In the genomic region with DNA sequence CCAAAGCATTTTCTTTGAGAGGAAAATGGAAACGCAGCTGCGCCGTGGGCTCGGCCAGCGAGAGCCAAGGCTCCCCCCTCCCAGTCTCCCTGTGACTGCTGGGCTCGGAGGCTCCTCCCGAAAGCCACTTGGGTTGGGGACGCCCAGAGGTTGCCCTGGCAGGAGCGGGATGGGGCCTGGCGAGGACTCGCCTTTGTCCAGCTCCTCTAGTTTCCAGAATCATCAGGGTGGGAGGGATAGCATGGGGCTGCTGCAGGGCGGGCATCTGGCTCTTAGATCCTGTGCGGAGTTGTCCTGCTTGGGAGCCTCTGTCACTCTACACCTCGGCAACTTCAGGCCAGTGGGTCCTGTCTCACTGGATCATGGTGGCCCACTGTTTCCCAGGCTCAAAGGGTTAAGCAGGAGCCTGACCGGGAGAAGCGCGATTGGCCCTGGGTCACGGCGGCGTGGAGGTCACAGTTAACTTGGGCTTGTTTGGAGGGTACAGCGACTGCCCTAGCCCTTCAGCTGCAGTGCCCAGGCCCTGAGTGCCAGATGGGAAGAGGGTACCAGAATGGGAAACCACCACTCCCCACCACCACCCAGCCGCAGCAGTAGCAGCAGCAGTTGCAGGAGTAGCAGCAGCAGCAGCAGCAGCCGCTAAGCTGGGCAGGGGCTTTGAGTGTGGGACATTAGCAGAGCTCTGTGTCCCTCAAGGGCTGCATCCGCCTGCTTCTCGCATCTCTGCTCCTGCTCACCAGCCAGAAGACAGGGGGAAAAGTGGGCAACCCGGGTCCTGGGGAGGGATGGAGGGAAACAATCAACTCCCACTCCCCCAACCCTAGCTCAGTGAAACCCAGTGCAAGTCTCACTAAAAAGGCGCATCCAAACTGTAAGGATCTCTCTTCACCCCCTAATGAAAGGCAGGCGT, we compare ENCODE assay signal across 9 mouse cellular contexts. TPM values are rescaled to one million over a fixed set of nuclear protein-coding genes. Genes with fewer than 3 reads are reported as not detected.
DNase-seq lines count a peak whose midpoint lies in the region; ATAC-seq lines count a peak whose summit lies in the region.
"Had no signal": no experiment of that assay in that cellular context is flagged by ENCODE, and none has a peak within 500 bp of the region (broad histone marks: within the 10 kb centered on the region; RNA-seq: fewer than 3 reads in every experiment).

No protein-coding gene starts in this region.

- H3K9me3 ChIP-seq in heart, embryonic 10.5 days: no peaks in the 10 kb centered on the region
- no peaks in the 10 kb centered on the region for H3K9me3 ChIP-seq in neural tube, embryonic 11.5 days (ENCODE audit: control insufficient read depth, low read length)

- peak overlapping the region; percentile 93 for H3K9ac ChIP-seq in neural tube, embryonic 11.5 days (ENCODE audit: low read length)

- H3K27ac ChIP-seq in heart, embryonic 10.5 days: 0 out of 2 replicates have a peak overlapping the region, but pooled peaks have one; percentile 29
- H3K27ac ChIP-seq in neural tube, embryonic 11.5 days (ENCODE audit: low read depth, low read length): peak overlapping the region; percentile 96

- under 1% methylated on average over 28 of the region's 28 CpGs for WGBS in heart, embryonic 10.5 days
- WGBS in neural tube, embryonic 11.5 days: under 1% methylated on average over 28 of the region's 28 CpGs

- no peaks in the 10 kb centered on the region for H3K36me3 ChIP-seq in heart, embryonic 10.5 days
- no peaks in the 10 kb centered on the region for H3K36me3 ChIP-seq in neural tube, embryonic 11.5 days (ENCODE audit: control insufficient read depth, insufficient read depth, low read length)

- intact Hi-C loops in heart, postnatal 25 days (cut with DNase I): loop anchor here (10.0 kb wide), 1 partner anchor 332 kb away; no protein-coding TSS in a partner anchor

- H3K4me2 ChIP-seq in neural tube, embryonic 11.5 days (ENCODE audit: low read depth): peak overlapping the region; percentile 92

- ATAC-seq in granulocyte monocyte progenitor cell, adult 5-6 weeks (replicated peaks; ENCODE audit: poor library complexity, severe bottlenecking): peak; percentile 23
- peak; percentile 14 for ATAC-seq in neural tube, embryonic 11.5 days (ENCODE audit: insufficient read depth, low FRiP score, low TSS enrichment)
- ATAC-seq in megakaryocyte progenitor cell, adult 5-6 weeks (replicated peaks; ENCODE audit: poor library complexity): no peak
- ATAC-seq in erythroblast, adult 5-6 weeks (replicated peaks; ENCODE audit: low FRiP score, poor library complexity, severe bottlenecking): no peak
- ATAC-seq: Patski had no signal

- H3K4me1 ChIP-seq in heart, embryonic 10.5 days: peaks cover 34% of the 10 kb centered on the region
- H3K4me1 ChIP-seq in neural tube, embryonic 11.5 days (ENCODE audit: control insufficient read depth, insufficient read depth, low read length): peaks cover 27% of the 10 kb centered on the region

- peak overlapping the region; percentile 73 for H3K4me3 ChIP-seq in heart, embryonic 10.5 days
- peak overlapping the region; percentile 84 for H3K4me3 ChIP-seq in neural tube, embryonic 11.5 days (ENCODE audit: low read depth, low read length)

- no peak for DNase-seq in heart, embryonic 10.5 days (ENCODE audit: low spot score)
- no peak for DNase-seq in heart, postnatal 25 days (ENCODE audit: low spot score)
- DNase-seq in cerebellum, postnatal 25 days: peak; percentile 13 to 31
- peak; percentile 14 to 28 for DNase-seq in layer of hippocampus, postnatal 25 days (ENCODE audit: extremely low spot score in 1 of 2, low spot score in 1 of 2)
- peak; percentile 66 for DNase-seq in neural tube, embryonic 11.5 days (ENCODE audit: low spot score)

- peaks cover 82% of the 10 kb centered on the region for H3K27me3 ChIP-seq in heart, embryonic 10.5 days (ENCODE audit: insufficient read depth, poor library complexity, severe bottlenecking)
- peaks cover 4% of the 10 kb centered on the region; the same call in 1 of the 2 replicates for H3K27me3 ChIP-seq in neural tube, embryonic 11.5 days (ENCODE audit: control insufficient read depth, insufficient read depth, low read length)

RNA-seq across cellular contexts. Expression of a gene that starts 1.6 kb away (rescaled TPM):
- 0.54 and 1.8 TPM in 2 replicates for polyA plus RNA-seq in heart, embryonic 10.5 days (2016; fragmentation: Nextera tagmentation; extraction: Ambion mirVana)
- 1 to 10 TPM in 1 of 2 experiments, under 1 TPM in 1; 0.18 to 1.5 TPM for total RNA-seq in heart, postnatal 25 days (2021)
- not detected in 2 replicates for total RNA-seq in granulocyte monocyte progenitor cell, adult 5-6 weeks (2014; fragmentation: Nextera tagmentation)
- 0.04 and 14.0 TPM in 2 replicates for total RNA-seq in granulocyte monocyte progenitor cell, adult 5-6 weeks (2017)
- 10 to 100 TPM; 26.4 to 37.1 TPM for total RNA-seq in layer of hippocampus, postnatal 25 days (2021)
- 15.0 and 18.0 TPM in 2 replicates for polyA plus RNA-seq in neural tube, embryonic 11.5 days (2014; fragmentation: Nextera tagmentation; extraction: Ambion mirVana)
- total RNA-seq in megakaryocyte progenitor cell, adult 5-6 weeks (2015): not detected in 2 replicates
- not detected in 2 replicates for total RNA-seq in megakaryocyte progenitor cell, adult 5-6 weeks (2017)
- total RNA-seq in erythroblast, adult 5-6 weeks (2015; ENCODE audit: low replicate concordance): not detected in 2 replicates
- total RNA-seq in erythroblast, adult 5-6 weeks (2017; ENCODE audit: low replicate concordance): not detected in 2 replicates

Comparison
In these comparisons a context has a peak if more than half of its experiments do, and no peak if none do; other contexts are left out.
1. DNase-seq: peak in cerebellum, postnatal 25 days (2 of 2), layer of hippocampus, postnatal 25 days (2 of 2) and neural tube, embryonic 11.5 days (single experiment); none in heart, embryonic 10.5 days (single experiment) and heart, postnatal 25 days (single experiment).
2. ATAC-seq: peak in granulocyte monocyte progenitor cell, adult 5-6 weeks (single experiment) and neural tube, embryonic 11.5 days (single experiment); none in megakaryocyte progenitor cell, adult 5-6 weeks (single experiment) and erythroblast, adult 5-6 weeks (single experiment).